Mouse (Mus musculus): Measurements from ENCODE around the gene Ldb3.

- TF ChIP-seq GATA1 (IDR thresholded peaks at IDR 0.05; ENCODE audit: low read length) (peak; percentile 66), TAL1 (IDR thresholded peaks at IDR 0.05; ENCODE audit: low read length) (no peak)
These were observed 34.6 kb upstream of the Ldb3 start for GRCm38 (mm10) chr14:34623074-34623473.

Measured in erythroblast, embryonic 14.5 days (primary cell).